Mouse (Mus musculus) kidney, adult 11 months (tissue): ENCODE measurements around the gene Ugt8a.

ENCODE experiments used
- DNase-seq: peaks from one replicate; pipeline ENCODE4 v3.0.0; 2022

Gene Ugt8a

DNA sequence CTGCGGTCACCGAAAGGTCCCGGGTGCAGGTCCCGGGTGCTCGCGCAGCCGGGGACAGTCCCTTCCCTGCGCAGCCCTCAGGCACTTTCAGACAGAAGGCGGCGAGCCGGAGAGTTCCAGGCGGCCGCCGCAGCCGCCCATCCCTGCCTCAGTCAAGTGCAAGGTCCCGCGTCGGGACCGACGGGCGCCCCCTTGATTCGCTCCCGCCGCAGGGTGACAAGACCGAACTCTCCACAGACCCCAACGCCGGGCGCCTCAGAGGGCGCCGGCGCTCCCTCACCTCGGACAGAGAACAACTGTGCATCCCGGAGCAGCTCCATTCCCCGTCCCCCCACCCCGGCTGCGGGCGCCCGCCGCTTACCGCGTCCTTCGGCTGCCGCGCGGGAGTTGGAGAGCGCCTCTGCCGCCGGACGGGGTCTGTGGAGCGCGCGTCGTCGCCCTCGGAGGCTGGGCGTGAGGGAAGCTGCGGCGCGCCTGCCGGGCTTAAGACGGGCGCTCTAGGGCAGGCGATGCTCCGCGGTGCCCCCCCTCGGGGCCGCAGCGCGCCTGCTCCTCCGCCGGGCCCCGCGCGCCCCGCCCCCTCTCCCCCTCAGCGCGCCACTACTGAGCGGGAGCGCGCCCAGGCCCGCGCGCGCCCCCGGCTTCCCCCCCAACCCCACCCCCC lies at the start of gene Ugt8a:
Gene Ugt8a, minus strand, starts transcription at position 528 of the 664 bp plus-strand sequence.
- DNase-seq = no peak

DNA sequence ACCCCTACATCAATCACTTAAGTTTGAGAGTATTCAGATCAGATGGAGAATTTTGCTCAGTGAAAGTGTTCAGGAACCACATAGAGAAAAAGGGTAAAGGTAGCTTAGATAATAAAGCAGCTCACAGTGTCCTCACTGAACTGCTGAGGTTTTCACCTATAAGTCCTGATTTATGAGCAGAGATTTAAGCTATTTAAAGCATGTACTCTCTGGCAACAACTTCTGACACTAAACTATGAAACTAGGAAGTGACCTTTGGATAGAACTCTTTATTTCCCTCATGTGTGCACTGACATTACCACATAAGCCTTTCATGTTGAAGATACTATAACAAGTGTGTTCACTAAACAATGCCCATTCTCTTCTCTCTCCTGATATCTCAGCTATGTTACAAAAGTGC lies 48.2 kb upstream of the Ugt8a start:
- no peak for DNase-seq

DNA sequence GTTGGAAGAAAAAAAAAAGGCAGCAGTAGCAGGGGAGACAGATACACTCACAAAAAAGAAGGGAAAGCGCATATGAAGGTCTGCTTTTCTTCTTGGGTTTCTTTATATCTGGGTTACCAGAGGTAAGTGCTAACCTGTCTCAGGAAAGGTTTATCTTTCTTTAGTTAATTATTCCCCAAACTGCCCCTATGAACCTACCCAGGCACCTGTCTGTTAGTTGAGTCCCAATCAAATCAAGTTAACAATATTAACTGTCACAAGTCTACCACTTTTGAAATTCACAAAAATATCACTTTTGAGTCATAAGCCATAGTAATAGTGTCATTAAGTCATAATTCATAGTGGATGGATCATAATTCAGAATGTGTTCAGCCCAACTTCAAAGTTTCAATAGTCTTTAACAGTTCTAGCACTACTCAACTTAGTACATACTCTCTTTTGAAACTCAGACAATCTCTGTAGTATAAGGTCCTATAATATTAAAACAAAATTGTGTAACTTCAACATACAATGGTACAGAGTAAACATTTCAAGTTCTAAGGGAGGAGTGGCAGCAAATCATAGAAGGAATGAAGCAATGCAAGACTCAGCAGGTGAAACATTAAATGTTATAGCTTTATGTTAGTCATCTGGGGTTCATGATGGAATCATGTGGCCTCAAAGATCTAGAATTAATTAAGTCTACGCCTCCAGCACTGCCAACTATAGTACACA lies 45.4 kb upstream of the Ugt8a start:
- DNase-seq = no peak

DNA sequence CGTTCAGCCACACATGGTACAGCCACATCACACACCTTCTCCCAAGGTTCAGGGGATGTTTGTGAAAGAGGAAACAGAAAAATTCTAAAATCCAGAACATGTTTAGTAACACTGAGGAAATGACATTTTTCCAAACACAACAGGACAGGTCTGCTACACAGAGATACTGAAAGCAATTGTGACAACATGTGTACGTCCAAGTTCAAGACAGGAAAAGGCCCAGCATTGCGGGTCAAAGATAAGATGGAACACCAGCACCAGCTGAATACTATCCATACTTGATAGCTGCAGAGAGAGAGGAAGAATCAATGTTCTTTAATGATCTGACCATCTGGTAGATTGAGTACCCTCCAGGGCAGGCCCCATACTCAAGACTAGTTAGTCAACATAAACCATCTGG lies 41.1 kb upstream of the Ugt8a start:
- DNase-seq = no peak

DNA sequence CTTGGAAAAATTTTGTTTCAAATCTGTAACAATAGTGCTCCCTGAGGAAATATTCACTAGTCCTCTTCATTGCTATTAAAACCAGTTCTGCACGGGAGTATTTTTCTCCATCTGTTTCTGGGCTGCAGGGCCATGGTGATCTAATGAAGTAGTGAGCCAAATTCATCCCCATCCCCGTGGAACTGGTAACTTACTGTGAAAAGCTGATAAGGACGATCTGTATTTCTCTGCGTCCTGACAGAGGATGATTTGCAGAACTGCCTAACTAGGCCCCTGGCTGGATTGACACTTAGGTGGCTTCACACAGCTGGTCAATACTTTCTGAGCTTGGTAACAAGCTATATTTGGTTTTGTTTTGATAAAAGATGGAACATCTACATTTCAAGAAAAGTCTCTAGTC lies 37.5 kb upstream of the Ugt8a start:
- DNase-seq = no peak

DNA sequence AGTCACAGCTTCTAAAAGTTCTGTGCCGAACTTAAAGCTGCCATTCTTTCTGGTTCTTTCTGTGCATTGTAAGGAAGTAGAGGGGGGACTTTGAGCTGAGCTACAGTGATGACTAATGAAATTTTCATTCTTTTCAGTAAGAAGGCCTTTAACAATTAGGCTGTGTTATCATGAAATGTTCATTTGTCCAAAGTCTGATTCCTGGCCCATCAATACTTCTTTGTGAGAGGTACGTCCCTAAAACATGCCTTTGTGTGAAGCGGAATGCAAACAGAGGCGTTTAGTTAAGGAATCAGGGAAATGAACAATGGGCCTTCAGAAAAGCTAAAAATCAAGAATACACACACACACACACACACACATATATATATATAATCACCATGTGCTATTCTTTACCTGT lies 31.0 kb upstream of the Ugt8a start:
- no peak for DNase-seq

DNA sequence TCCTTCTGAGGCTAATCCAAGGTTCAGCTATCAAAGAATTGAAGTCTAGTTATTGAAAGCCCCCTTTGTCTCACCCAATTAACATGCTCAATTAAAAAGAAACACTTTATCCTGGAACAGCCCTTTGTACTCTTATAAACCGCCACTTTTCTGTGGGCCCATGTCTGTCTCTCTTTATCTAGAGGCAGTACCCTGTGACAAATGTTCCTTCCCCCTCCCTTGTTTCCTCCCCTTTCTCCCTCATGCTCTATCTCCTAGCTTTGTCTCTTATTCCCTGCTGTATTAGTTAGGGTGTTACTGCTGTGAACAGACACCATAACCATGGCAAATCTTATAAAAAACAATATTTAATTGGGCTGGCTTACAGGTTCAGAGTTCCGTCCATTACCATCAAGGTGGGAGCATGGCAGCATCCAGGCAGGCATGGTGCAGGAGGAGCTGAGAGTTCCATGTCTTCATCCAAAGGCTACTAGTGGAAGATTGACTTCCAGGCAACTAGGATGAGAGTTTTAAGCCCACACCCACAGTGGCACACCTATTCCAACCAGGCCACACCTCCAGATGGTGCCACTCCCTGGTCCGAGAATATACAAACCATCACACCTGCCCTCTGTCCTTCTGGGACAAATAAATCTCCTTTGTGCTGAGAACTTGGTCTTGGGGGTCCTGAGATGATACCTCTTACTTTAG lies 17.9 kb upstream of the Ugt8a start:
- DNase-seq = no peak

DNA sequence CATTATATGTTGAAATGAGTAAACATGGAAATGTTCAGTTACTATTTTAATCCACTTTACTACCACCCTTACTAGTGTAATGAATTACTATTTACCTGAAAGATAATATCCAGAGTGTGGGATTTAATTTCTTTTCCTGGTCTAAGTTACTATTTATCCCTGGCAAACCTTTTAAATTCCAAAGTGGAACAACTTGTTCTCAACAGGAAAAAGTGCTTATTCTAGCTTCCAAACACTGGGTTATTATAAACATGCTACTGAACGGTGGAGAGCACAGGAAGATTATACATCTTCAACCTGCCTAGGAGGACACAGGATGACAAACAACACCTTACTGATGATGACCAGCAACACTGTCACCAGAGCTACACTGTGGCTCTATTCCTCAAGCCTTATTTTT lies 16.5 kb upstream of the Ugt8a start:
- DNase-seq = no peak

DNA sequence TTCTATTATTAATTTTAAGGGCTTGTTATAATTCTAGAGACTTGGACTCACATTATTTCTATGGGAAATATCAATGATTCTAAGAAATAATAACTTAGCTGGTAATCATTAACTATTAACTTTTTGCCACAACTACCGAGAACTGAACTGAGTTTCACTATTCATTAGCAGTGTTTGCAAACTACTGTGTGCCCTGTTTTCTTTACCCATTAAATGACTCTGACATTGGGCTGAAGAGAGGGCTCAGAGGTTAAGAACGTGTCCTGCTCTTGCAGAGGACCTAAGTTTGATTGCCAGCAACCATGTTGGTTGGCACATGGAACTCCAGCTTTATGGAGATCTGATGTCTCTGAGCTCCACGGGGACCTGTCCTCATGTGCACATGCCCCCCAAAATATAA lies 2.4 kb upstream of the Ugt8a start:
- DNase-seq = no peak

DNA sequence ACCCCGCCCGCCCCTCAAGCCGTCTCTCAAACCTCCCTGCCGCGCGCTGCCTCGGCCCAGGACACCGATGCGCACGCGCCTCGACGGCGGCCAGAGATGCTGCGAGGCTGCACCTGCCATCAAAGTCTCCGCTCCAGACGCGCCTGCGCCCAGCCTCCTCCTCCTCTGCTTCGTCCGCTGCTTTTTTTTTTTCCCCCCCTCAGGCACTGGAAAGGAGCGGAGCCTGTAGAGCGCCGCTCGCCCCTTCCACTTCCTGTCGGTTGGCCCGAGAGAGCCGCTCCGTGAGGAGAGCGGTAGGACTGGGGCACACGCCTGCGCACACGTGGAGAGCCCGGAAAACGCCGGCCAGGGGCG lies 314 bp upstream of the Ugt8a start:
- DNase-seq = peak; percentile 15

DNA sequence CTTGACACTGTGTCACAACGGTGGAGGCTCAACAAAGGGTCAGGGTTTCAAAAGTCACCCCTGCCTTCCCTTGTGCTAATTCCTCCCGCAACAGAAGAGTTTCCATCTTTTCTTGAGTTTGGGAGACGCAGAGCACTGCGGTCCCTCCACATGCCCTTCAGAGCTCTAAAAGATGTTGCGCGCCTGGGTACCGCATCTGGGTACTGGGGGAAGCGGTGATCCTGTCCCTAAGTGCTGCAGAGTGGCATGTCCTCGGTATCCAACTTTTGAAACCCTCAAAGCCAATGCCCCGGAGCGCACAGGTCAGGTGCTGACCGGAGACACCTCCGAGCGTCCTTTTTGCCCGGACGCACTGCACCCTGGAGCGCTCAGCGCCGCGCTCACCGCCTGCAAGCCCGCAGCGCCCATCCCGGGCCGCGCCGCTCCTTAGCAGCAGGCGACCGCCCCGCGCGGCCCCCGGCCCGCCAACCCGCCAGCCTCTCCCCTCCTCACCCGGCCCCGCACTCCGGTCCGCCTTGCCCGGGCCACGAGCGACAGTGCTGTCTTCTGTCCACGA lies 805 bp downstream of the Ugt8a start:
- no peak for DNase-seq

DNA sequence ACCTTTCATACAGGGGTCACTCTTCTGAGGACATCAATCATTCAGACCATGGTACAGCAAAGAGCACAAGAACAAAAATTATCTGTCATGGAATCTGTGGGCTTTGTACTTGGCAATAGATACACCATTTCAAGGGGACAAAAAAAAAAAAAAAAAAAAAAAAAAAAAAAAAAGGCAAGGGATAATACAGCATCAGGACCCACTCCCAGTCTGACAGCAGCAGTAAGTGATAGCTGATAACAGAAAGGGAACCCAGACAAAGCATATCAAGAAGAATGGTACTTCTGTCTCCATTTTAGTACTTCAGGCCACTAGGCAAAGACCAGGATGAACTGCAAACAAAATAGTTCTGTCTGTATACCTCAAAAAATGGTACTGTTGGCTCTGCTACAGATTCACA lies 2.6 kb downstream of the Ugt8a start:
- no peak for DNase-seq

DNA sequence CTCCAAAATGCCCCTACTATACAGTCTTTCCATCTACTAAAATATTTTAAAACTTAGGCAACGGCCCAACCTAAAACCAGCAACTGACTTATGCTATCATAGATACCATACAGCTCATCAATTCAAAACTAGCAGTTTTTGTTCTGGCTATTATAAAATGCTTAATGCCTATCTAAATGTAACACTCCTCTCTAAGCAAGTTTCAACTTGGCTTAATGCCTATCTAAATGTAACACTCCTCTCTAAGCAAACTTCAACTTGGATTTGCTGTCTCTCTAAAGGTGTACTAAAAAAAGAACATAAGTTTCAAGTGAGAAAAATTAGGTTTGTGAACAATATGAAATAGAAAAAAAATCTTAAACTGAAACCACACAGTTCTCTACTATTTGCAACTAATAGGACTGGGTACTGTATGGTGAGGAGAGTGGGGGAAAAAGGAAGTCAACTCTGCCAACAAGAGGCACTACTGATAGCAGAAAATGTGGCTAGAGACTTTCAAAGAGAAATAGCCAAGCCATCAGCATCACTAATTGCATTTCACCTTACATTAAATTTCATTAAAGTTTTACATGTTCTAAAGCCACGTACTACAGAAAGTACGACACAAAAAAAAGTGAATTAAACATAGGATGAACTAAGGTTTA lies 5.7 kb downstream of the Ugt8a start:
- no peak for DNase-seq

DNA sequence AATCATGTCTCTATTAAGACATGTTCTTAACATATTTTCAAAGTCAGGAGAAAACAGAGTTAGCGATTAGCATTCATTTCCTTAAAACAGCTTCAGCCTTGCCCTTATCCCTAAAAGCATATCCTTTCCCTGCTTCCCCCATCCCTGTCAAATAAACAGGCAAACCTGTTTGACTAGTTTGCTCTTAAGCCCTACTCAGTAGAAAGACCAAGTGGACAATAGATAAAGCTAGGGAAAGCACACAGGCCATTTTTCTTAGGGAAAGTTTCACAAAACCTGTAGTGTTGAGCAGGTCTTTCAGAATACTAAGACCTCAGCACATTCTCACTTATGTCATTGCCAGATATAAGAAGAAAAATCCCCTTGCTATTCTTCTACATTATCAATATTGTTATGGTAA lies 7.4 kb downstream of the Ugt8a start:
- no peak for DNase-seq

DNA sequence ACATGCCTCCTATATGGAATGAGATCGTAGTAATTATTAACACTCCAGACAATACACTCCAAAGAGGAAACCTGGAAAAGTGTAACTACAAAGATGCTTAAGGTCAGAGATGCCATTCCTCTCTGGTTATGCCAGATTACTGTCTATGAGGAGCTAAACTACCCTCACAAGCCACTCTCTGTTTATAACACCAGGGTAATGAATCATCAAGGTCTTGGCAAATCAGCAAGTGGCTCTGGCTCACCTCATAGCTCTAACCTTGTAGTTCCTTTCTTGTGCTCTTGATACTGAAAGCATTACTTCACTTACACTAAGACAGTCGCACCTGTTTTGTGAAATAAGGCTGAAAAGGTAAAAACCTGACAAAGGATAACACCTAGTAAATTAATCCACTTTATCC lies 17.5 kb downstream of the Ugt8a start:
- DNase-seq = no peak

DNA sequence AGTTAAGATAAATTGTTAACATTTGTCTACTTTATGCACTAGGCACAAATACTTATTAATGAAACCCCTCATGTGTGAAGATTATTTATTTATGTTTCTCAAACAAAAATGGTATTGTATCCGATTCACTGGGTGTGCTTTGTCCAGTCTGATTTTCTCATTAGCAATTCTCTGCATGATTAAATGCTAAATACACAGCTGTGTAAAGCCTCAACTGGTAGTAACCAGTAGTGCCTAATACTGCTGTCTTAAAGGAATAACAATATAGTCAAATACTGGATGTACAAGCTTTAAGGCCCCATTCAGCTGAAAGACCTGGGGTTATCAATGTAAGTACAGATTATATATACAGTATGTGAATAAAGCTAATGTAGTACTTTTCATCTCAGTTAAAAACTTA lies 39.4 kb downstream of the Ugt8a start:
- DNase-seq = no peak

DNA sequence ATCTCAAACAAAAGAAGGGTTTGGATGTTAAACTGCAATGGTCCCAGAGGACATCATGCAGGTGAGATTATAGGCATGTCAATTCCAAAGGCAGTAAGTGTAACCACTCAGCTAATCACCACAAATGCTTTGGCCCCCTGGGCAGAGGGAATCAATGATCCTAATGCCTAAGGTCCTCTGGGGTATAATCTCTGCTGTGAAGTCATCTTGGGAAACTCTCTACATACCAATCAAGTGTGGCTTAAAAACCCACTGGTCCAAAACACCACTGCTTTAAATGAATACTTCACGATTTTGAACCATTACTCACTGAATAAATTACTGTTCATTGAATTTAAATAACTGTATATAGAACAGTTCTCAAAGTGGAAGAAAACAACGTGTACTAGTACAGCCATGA lies 51.3 kb downstream of the Ugt8a start:
- DNase-seq = no peak

DNA sequence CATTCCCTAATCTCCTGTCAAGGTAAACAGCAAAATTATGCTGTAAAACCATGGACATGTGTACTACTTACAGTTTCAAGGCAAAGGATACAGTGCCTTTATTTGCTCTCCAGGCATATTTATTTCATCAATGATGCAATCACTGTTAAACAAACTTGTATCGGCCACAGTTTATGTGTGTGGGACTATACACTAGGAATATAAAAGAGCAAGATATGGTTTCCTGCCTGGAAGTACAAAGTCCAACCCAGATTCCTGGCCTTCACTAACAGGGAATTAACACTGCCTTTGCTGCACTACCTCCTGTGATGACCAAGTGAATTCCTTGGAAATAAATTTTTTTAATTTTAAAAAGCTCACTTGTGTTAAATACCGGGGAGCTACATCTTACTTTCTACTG lies 53.5 kb downstream of the Ugt8a start:
- DNase-seq = no peak

DNA sequence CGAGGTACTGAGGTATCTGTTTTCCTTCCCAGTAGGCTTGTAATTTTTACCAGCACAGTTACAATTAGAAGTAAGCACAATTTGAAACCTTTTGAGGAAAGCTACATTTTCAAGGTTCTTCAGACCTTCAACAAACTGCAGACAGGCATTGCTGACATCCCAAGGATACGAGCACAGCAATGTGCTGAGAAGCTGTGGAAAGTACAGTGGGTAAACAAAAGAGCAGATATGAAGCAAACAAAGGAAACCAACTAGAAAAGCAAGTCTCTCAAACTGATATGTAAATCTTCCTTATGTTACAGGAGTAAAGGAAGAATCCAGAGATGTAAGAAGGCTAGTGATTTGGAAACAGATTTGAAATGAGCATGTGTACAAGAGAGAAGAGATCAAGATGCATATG lies 54.0 kb downstream of the Ugt8a start:
- DNase-seq = no peak

DNA sequence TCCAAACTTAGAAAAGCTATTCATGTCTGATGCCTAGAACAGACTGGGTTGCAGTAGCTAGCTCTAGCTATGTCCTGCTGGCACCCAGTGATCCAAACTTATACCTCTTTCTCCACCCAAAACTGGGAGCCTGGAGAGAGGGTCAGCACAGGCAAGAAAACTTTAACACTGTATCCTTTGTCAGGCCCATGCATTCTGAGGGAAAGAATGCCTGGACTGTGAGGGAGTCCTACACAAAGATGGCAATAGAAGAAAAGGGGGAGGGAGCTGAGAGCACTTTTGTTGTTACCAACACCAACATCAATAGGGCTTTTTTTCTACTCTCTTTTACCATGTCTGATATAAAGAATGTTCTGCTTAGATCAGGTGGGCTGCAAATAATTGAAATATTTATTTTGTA lies 55.4 kb downstream of the Ugt8a start:
- DNase-seq = no peak

DNA sequence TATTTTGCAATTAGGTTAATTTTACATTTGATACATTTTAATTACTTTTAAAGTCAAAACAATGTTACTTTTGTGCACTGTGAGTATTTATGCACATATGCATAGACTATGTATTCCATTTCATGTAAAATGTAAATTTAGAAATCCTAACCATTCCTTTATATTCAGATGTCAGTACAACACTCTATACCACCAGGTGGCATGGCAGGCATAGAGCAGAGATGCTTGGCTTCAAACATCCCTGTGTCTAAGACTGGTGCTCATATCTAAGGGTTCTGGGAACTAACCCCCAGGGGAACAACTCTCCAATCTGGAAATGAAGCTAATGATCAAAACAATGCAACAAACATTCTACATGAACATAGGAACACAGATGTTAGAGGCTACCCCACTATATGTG lies 56.6 kb downstream of the Ugt8a start:
- no peak for DNase-seq

DNA sequence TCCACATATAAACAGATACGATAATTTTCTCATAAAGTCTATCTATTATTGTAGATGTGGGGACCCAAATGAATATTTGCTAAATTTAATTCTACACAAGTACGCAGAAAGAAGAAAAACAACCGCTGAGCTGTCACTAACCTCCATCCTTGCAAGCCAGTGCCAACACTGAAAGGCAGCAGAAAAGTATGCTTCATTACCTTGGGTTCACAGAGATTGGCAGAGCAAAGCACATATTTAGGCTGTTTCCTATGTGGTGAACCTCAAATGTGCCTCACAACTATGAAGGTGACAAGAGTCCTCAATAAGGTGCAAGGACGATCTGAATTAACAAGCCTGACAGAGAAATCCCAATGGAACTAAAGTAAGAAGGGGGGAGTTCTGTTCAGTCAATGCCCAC lies 64.0 kb downstream of the Ugt8a start:
- DNase-seq = no peak

DNA sequence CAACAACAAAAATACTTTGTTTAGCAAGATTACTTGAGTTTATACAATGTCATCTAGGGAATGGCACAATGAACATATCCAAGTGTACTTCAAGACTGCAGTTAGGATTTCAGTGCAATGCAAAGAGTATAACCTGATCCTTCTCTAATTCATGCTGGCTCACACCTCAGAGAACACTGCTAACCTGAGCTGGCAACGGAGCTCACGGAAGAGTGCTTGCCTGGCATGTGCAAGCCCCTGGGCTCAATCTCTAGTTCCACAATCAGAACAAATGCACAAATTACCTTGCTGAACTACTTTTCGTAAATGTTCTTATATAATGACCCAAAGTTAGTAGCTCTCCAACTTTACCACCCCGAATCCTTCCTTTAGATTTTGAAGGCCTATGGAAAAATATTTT lies 68.5 kb downstream of the Ugt8a start:
- DNase-seq = peak; percentile 58

DNA sequence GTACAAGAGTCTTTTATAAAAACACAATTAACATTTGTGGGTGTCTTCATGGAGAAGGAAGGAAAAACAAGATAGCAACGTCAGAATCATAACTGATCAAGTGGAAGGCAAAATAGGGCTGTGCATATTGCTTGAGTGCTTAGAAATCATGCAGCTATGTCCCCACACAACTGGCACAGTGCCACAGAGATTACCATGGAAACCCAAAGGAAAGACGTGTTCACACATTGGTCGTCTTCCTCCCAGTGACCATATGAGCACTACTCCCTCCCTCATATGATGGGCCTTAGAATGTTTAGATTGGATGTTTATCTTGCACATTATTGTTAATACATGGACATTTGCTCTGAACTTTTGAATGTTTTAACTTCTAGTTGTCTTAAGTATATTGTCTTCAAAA lies 76.8 kb downstream of the Ugt8a start:
- DNase-seq = no peak
